Mouse (Mus musculus): ENCODE measurements around the gene Ptprd. TPM values are rescaled to one million over a fixed set of nuclear protein-coding genes. Genes with fewer than 3 reads are reported as not detected.

Ptprd gene
- total RNA-seq, 4 experiments from 2014 or later: 270 to 296 (median 280) TPM

- DNase-seq (ENCODE audit: low spot score in 2 of 2): no peak
Measured at GRCm38 (mm10) chr4:77251188-77251587, 960.6 kb downstream of the Ptprd start.

DNA sequence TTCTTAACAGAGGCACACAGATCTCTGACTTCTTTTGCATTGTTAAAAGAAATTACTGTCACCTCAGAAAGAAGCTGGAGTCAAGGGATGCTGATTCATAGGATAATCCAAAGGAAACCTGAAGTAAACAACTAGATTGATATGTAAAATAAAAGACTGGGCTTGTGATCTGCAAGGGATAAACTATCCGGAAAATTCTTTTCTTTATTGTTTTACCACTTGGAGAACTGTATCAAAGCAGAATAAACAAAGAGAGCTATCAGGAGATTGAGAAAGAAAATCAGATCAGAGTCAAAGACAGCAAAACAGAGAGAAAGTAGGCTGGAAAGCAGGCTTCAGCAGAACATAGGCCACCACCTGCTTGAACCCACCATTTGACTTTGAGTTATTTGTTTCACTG is 962.0 kb downstream of the Ptprd start:
- no peak for DNase-seq (ENCODE audit: low spot score in 2 of 2)

DNA sequence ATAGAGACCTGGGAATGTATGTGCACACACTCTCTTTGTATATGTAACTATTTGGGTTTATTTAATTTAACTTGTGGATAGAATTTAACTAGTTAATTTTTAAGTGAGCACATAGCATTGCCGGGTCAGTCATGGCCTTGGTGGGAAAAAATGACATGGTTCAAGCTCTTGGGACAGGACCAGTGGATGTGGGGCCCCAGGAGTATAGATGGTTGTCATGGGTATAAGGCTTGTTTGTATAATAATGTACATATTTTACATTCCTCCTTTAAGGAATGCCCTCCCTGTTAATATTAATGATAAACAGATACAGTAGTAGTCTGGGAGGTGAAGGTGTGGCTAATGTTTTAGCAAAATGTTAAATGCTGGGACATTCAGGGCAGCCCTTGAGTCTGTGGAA is 962.8 kb downstream of the Ptprd start:
- no peak for DNase-seq (ENCODE audit: low spot score in 2 of 2)

GRCm38 (mm10) chr4:77241852-77242455 is 969.8 kb downstream of the Ptprd start:
- no peak for DNase-seq (ENCODE audit: low spot score in 2 of 2)

DNA sequence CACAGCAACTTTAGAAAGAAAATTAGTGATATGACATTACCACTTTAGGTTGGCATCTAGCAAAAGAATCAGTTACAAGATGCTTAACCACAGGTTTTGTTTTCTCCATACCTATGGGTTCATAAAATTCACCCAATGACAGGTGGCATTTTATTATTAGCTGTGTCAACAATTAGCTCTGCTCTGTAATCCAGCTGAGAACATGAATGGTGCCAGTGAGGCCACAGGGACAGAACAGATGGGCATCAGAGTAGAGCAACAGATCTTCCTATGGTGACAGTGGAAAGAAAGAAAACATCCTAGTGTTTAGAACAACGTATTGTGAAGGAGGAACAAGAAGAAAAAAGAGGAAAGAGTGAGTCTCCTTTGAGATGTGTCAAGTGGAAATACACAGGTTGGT is 973.6 kb downstream of the Ptprd start:
- DNase-seq (ENCODE audit: low spot score in 2 of 2): no peak

DNA sequence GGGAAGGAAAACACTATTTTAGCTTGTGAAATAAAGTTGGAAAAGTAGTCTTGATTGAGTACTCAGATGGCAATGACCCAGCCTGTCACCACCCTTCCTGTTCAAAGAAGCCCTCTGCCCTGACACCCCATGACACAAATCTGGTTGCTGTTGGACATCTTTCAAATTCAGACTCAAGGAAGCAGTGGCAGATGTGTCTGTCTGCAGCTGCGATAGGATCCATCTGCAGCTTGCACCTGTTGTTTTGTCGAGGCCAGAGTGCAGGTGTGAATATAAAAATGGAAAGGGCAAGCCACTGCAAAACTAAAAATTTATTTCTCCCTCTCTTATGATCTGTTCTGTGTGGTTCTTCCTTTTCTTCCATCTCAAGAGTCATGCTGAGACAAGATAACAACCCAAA is 978.5 kb downstream of the Ptprd start:
- no peak for DNase-seq (ENCODE audit: low spot score in 2 of 2)

DNA sequence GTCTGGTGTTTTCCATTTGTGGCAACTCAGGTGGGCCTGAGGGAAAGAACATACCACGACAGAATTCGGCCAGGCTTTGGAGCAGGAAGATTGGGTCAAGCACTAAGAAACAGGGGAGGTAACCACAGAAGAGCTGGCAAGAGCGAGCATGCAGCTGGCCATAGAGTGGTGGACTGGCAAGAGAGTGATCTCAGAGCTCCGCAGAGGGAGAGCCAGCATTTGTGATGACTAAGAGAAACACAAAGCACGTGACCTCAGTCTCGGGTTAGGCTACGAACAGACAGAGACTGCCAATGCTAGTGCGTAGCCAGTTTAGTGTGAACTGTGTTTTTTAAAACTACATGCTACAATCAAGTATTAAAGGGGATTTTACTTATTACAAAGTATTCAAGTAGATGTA is 1042.9 kb downstream of the Ptprd start:
- no peak for DNase-seq (ENCODE audit: low spot score in 2 of 2)

DNA sequence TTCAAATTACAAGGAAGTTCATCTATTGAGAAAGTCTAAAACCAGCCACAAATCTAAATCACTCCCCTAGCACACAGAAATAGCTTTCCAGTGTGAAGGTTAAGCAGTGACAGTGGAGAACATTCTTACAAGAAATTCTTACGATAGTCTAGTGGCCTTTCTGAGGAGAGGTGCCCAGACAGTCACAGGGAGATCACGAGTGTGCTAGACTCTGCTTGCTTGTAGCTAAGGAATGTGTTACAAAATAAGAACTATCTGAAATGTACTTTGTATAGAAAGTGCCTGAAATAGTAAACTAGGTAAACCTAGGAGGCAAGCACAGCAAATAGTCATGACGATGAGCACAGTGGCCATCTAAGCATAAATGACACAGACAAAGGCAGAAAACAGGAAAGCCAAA is 1054.2 kb downstream of the Ptprd start:
- DNase-seq (ENCODE audit: low spot score in 2 of 2): no peak

DNA sequence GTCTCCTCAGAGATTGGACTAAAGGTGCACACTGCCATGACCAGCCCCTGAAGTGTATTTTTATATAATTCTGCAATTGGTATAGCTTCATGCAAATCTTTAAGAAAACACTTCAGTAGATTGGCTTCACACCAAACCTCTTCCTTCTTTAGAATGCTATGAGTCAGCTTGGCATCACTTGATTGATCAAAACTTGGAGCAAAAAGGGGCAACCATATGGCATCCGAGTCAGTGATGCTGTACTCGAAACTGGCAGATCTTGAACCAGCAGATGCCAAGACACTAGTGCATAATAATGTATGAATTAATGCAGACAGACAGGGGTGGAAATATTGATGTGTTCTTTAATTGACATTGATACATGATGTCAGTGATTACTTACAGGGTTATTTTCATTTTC is 1056.2 kb downstream of the Ptprd start:
- DNase-seq (ENCODE audit: low spot score in 2 of 2): peak in 1 of 2 experiments; percentile 57

GRCm38 (mm10) chr4:77155037-77155436 is 1056.7 kb downstream of the Ptprd start:
- no peak for DNase-seq (ENCODE audit: low spot score in 2 of 2)

DNA sequence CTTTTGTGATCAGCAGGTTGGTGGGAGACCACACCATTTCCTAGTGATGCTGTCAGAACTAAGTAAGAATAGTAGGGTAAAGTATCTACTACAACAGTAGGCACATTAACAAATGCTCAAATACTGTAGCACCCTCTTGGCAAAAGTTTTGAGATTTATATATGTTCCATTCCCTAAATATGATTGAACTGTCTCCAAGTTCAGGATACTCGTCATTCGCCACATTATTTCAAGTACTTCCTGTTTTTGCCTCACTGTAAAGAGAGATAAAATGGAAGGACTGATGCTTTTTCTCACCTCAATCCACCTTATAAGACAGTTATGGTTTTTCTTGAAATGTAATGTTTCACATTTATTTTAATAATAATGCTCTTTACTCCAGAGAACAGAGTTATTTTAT is 1086.9 kb downstream of the Ptprd start:
- DNase-seq (ENCODE audit: low spot score in 2 of 2): no peak

- no peak for DNase-seq (ENCODE audit: low spot score in 2 of 2)
Measured at GRCm38 (mm10) chr4:77110894-77111293, 1100.9 kb downstream of the Ptprd start.

DNA sequence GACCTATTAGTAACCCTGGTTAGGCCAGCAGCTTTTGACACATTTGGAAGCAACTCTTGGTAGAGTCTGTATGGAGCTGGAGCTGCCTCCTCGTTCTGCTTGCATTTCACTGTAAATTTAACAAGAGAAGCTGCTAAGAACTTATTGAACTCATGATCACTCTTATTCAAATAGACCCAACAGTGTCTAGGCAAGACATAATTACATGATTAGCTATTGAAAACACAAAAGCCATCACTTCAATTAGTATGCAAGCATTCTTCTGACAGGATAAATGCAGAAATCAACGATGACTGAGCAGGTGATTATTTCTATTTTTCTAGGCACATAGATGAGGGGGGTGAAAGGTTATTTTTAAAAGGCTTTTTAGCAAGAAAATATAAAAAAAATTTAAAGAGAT is 1104.5 kb downstream of the Ptprd start:
- no peak for DNase-seq (ENCODE audit: low spot score in 2 of 2)

- peak; percentile 15 to 18 for DNase-seq (ENCODE audit: low spot score in 2 of 2)
Measured at GRCm38 (mm10) chr4:77083165-77083564, 1128.6 kb downstream of the Ptprd start.

DNA sequence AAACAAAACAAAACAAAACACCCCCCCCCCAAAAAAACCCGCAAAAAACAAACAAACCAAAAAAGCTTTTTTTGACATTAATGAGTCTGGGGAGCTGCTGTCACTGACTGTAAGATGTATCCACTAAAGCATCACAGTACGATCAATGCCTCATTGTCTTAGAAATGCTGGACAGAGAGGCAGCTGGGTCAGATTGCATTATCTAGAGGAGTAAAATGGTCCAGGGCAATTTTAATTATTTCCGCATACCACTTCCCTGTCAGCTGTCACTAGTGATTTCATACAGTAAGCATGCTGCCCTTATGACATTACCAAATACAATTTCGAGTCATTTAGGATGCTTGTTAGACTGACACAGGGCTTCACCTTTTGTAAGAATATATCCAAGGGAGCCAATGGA is 1134.2 kb downstream of the Ptprd start:
- DNase-seq (ENCODE audit: low spot score in 2 of 2): no peak

- DNase-seq (ENCODE audit: low spot score in 2 of 2): no peak
Measured at GRCm38 (mm10) chr4:77050536-77051207, 1161.1 kb downstream of the Ptprd start.

GRCm38 (mm10) chr4:77004483-77004882 is 1207.3 kb downstream of the Ptprd start:
- DNase-seq (ENCODE audit: low spot score in 2 of 2): no peak

- no peak for DNase-seq (ENCODE audit: low spot score in 2 of 2)
Measured at GRCm38 (mm10) chr4:76996172-76996571, 1215.6 kb downstream of the Ptprd start.

GRCm38 (mm10) chr4:76989961-76990360 is 1221.8 kb downstream of the Ptprd start:
- DNase-seq (ENCODE audit: low spot score in 2 of 2): no peak

GRCm38 (mm10) chr4:76977056-76977809 is 1234.5 kb downstream of the Ptprd start:
- no peak for DNase-seq (ENCODE audit: low spot score in 2 of 2)

GRCm38 (mm10) chr4:76948251-76948650 is 1263.5 kb downstream of the Ptprd start:
- no peak for DNase-seq (ENCODE audit: low spot score in 2 of 2)

Data from left cerebral cortex, adult 8-10 months (tissue).